Comparison of ENCODE assay signal across 8 mouse cellular contexts in the genomic region with DNA sequence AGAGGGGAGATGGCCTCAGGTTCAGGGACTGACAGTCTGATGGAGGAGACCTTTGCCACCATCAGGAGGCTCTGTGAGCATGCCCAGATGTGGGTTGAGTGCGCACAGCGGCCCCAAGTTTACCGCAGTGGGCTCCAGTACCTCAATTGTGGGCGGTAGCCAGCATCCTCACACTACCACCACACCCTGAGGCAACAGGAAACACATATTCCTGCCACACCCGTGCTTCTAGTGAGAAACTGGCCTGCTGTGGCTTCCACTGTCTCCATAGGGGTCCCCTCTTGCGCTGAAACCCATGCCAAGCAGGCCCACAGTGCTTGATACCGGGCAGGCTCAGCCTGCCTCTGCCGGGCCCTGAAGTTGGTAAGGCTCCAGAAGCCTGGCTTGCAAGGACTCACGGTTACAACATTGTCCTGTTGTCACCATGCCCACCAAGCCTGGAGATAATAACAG. TPM values are rescaled to one million over a fixed set of nuclear protein-coding genes. Genes with fewer than 3 reads are reported as not detected.
A peak's percentile ranks its signal among the peaks of the same experiment; 100 is the strongest.
DNase-seq lines count a peak whose midpoint lies in the region; ATAC-seq lines count a peak whose summit lies in the region.

No protein-coding gene starts in this region.

- 47% methylated on average over 9 of the region's 9 CpGs for WGBS in hindbrain, embryonic 15.5 days
- 62% methylated on average over 9 of the region's 9 CpGs for WGBS in hindbrain, embryonic 11.5 days
- 43% methylated on average over 9 of the region's 9 CpGs for WGBS in heart, embryonic 15.5 days
- WGBS in liver, embryonic 16.5 days (ENCODE audit: insufficient replicate concordance), result 13% methylated on average over 9 of the region's 9 CpGs
- 48% methylated on average over 9 of the region's 9 CpGs for WGBS in stomach, embryonic 15.5 days
- 57% methylated on average over 9 of the region's 9 CpGs for WGBS in hindbrain, embryonic 14.5 days

- H3K27ac ChIP-seq in hindbrain, embryonic 15.5 days (replicated peaks), result no peak overlapping the region
- H3K27ac ChIP-seq in hindbrain, embryonic 11.5 days (ENCODE audit: low read depth, low read length), result no peak overlapping the region
- H3K27ac ChIP-seq in heart, embryonic 15.5 days, result peak overlapping the region; percentile 39; the same call in 1 of the 2 replicates
- peak overlapping the region; percentile 81 for H3K27ac ChIP-seq in liver, embryonic 16.5 days (ENCODE audit: low read length)
- H3K27ac ChIP-seq in stomach, embryonic 15.5 days, result peak overlapping the region; percentile 85
- no peak overlapping the region for H3K27ac ChIP-seq in hindbrain, embryonic 14.5 days

- DNase-seq in hindbrain, embryonic 11.5 days (ENCODE audit: low spot score), result no peak
- DNase-seq in hindbrain, embryonic 14.5 days (ENCODE audit: low spot score), result no peak

- H3K4me3 ChIP-seq in hindbrain, embryonic 15.5 days, result no peak overlapping the region
- H3K4me3 ChIP-seq in hindbrain, embryonic 11.5 days (ENCODE audit: low read depth, low read length), result no peak overlapping the region
- H3K4me3 ChIP-seq in heart, embryonic 15.5 days, result no peak overlapping the region
- peak overlapping the region; percentile 50 for H3K4me3 ChIP-seq in liver, embryonic 16.5 days (ENCODE audit: low read depth, low read length)
- no peak overlapping the region for H3K4me3 ChIP-seq in stomach, embryonic 15.5 days (replicated peaks)
- H3K4me3 ChIP-seq in hindbrain, embryonic 14.5 days (replicated peaks; ENCODE audit: low read length), result no peak overlapping the region

- H3K27me3 ChIP-seq in hindbrain, embryonic 15.5 days, result no peaks in the 10 kb centered on the region
- no peaks in the 10 kb centered on the region for H3K27me3 ChIP-seq in hindbrain, embryonic 11.5 days (ENCODE audit: control insufficient read depth, insufficient read depth, low read length)
- no peaks in the 10 kb centered on the region for H3K27me3 ChIP-seq in heart, embryonic 15.5 days
- H3K27me3 ChIP-seq in liver, embryonic 16.5 days (ENCODE audit: control insufficient read depth, insufficient read depth, low read depth, low read length), result no peaks in the 10 kb centered on the region
- no peaks in the 10 kb centered on the region for H3K27me3 ChIP-seq in stomach, embryonic 15.5 days (replicated peaks)
- no peaks in the 10 kb centered on the region for H3K27me3 ChIP-seq in hindbrain, embryonic 14.5 days (ENCODE audit: control insufficient read depth, insufficient read depth, low read length)

- H3K9ac ChIP-seq in hindbrain, embryonic 15.5 days, result no peak overlapping the region
- no peak overlapping the region for H3K9ac ChIP-seq in hindbrain, embryonic 11.5 days (ENCODE audit: low read depth, low read length)
- H3K9ac ChIP-seq in heart, embryonic 15.5 days, result no peak overlapping the region
- H3K9ac ChIP-seq in liver, embryonic 16.5 days (ENCODE audit: low read depth, low read length), result peak overlapping the region; percentile 6; the same call in 1 of the 2 replicates
- no peak overlapping the region for H3K9ac ChIP-seq in stomach, embryonic 15.5 days
- no peak overlapping the region for H3K9ac ChIP-seq in hindbrain, embryonic 14.5 days

- H3K4me1 ChIP-seq in hindbrain, embryonic 15.5 days (replicated peaks), result peaks cover 33% of the 10 kb centered on the region
- peaks cover 7% of the 10 kb centered on the region for H3K4me1 ChIP-seq in hindbrain, embryonic 11.5 days (replicated peaks; ENCODE audit: control insufficient read depth, insufficient read depth, low read length)
- H3K4me1 ChIP-seq in heart, embryonic 15.5 days (replicated peaks), result peaks cover 30% of the 10 kb centered on the region
- peaks cover 18% of the 10 kb centered on the region for H3K4me1 ChIP-seq in liver, embryonic 16.5 days (ENCODE audit: control insufficient read depth, low read depth, low read length)
- H3K4me1 ChIP-seq in stomach, embryonic 15.5 days, result peaks cover 32% of the 10 kb centered on the region
- H3K4me1 ChIP-seq in hindbrain, embryonic 14.5 days (replicated peaks; ENCODE audit: control insufficient read depth, insufficient read depth, low read length), result peaks cover 12% of the 10 kb centered on the region

- H3K36me3 ChIP-seq in hindbrain, embryonic 15.5 days, result no peaks in the 10 kb centered on the region
- no peaks in the 10 kb centered on the region for H3K36me3 ChIP-seq in hindbrain, embryonic 11.5 days (ENCODE audit: control insufficient read depth, insufficient read depth, low read length)
- no peaks in the 10 kb centered on the region for H3K36me3 ChIP-seq in heart, embryonic 15.5 days
- no peaks in the 10 kb centered on the region for H3K36me3 ChIP-seq in liver, embryonic 16.5 days (ENCODE audit: control insufficient read depth, insufficient read depth)
- no peaks in the 10 kb centered on the region for H3K36me3 ChIP-seq in stomach, embryonic 15.5 days
- H3K36me3 ChIP-seq in hindbrain, embryonic 14.5 days (replicated peaks; ENCODE audit: control insufficient read depth, insufficient read depth), result no peaks in the 10 kb centered on the region

- ATAC-seq in hindbrain, embryonic 15.5 days (ENCODE audit: low FRiP score, low read depth), result peak; percentile 17; the same call in 1 of the 2 replicates
- ATAC-seq in hindbrain, embryonic 11.5 days (ENCODE audit: low FRiP score), result no peak
- ATAC-seq in activated CD4-positive, CD25-positive, alpha-beta regulatory T cell, adult 4 months, result peak; percentile 88
- ATAC-seq in heart, embryonic 15.5 days (replicated peaks; ENCODE audit: insufficient number of reproducible peaks, insufficient read depth, low FRiP score, low read depth), result no peak
- peak; percentile 52 for ATAC-seq in liver, embryonic 16.5 days (ENCODE audit: low read depth)
- ATAC-seq in stomach, embryonic 15.5 days (ENCODE audit: insufficient read depth, low FRiP score, low read depth), result peak; percentile 28
- ATAC-seq in cerebellum, adult (ENCODE audit: insufficient number of reproducible peaks, low FRiP score, low TSS enrichment), result no peak
- no peak for ATAC-seq in hindbrain, embryonic 14.5 days (ENCODE audit: low FRiP score)

- H3K4me2 ChIP-seq in hindbrain, embryonic 15.5 days, result no peak overlapping the region
- H3K4me2 ChIP-seq in hindbrain, embryonic 11.5 days (replicated peaks; ENCODE audit: low read depth, low read length), result no peak overlapping the region
- peak overlapping the region; percentile 19; the same call in 1 of the 2 replicates for H3K4me2 ChIP-seq in heart, embryonic 15.5 days
- peak overlapping the region; percentile 60 for H3K4me2 ChIP-seq in liver, embryonic 16.5 days (ENCODE audit: low read depth, low read length)
- peak overlapping the region; percentile 35 for H3K4me2 ChIP-seq in stomach, embryonic 15.5 days
- H3K4me2 ChIP-seq in hindbrain, embryonic 14.5 days (replicated peaks), result no peak overlapping the region

- no peaks in the 10 kb centered on the region for H3K9me3 ChIP-seq in hindbrain, embryonic 15.5 days
- no peaks in the 10 kb centered on the region for H3K9me3 ChIP-seq in hindbrain, embryonic 11.5 days (ENCODE audit: control insufficient read depth, low read length)
- no peaks in the 10 kb centered on the region for H3K9me3 ChIP-seq in heart, embryonic 15.5 days (replicated peaks)
- H3K9me3 ChIP-seq in liver, embryonic 16.5 days (replicated peaks; ENCODE audit: control insufficient read depth, low read length), result no peaks in the 10 kb centered on the region
- no peaks in the 10 kb centered on the region for H3K9me3 ChIP-seq in stomach, embryonic 15.5 days
- no peaks in the 10 kb centered on the region for H3K9me3 ChIP-seq in hindbrain, embryonic 14.5 days (ENCODE audit: control insufficient read depth, low read length)

RNA-seq across cellular contexts. Expression of a gene that starts 30.6 kb away (rescaled TPM):
- 5.8 and 6.1 TPM in 2 replicates for polyA plus RNA-seq in hindbrain, embryonic 15.5 days (2015; fragmentation: Nextera tagmentation; extraction: Ambion mirVana)
- polyA plus RNA-seq in hindbrain, embryonic 11.5 days (2014; fragmentation: Nextera tagmentation; extraction: Ambion mirVana), result 3.8 and 5.3 TPM in 2 replicates
- polyA plus RNA-seq in activated CD4-positive, CD25-positive, alpha-beta regulatory T cell, adult 4 months (2017; shearing (Covaris generic)), result 1 to 10 TPM; 1.0 to 1.9 TPM
- 5.1 and 6.6 TPM in 2 replicates for polyA plus RNA-seq in heart, embryonic 15.5 days (2015; fragmentation: Nextera tagmentation; extraction: Ambion mirVana)
- 0.97 and 1.2 TPM in 2 replicates for polyA plus RNA-seq in liver, embryonic 16.5 days (2015; fragmentation: Nextera tagmentation; extraction: Ambion mirVana)
- polyA plus RNA-seq in stomach, embryonic 15.5 days (2015; fragmentation: Nextera tagmentation; extraction: Ambion mirVana), result 2.5 and 3.1 TPM in 2 replicates
- polyA plus RNA-seq in hindbrain, embryonic 14.5 days (2014; fragmentation: Nextera tagmentation; extraction: Ambion mirVana), result 7.1 and 7.2 TPM in 2 replicates

RNA-seq across cellular contexts. Expression of a gene that starts 33.2 kb away (rescaled TPM):
- polyA plus RNA-seq in hindbrain, embryonic 15.5 days (2015; fragmentation: Nextera tagmentation; extraction: Ambion mirVana), result 2.6 and 2.7 TPM in 2 replicates
- polyA plus RNA-seq in hindbrain, embryonic 11.5 days (2014; fragmentation: Nextera tagmentation; extraction: Ambion mirVana), result 4.3 and 5.6 TPM in 2 replicates
- 10 to 100 TPM; 21.3 to 25.2 TPM for polyA plus RNA-seq in activated CD4-positive, CD25-positive, alpha-beta regulatory T cell, adult 4 months (2017; shearing (Covaris generic))
- 11.6 and 16.0 TPM in 2 replicates for polyA plus RNA-seq in heart, embryonic 15.5 days (2015; fragmentation: Nextera tagmentation; extraction: Ambion mirVana)
- polyA plus RNA-seq in liver, embryonic 16.5 days (2015; fragmentation: Nextera tagmentation; extraction: Ambion mirVana), result 20.1 and 20.7 TPM in 2 replicates
- polyA plus RNA-seq in stomach, embryonic 15.5 days (2015; fragmentation: Nextera tagmentation; extraction: Ambion mirVana), result 19.6 and 20.8 TPM in 2 replicates
- 2.3 and 2.7 TPM in 2 replicates for polyA plus RNA-seq in hindbrain, embryonic 14.5 days (2014; fragmentation: Nextera tagmentation; extraction: Ambion mirVana)

Comparison
In these comparisons a context has a peak if more than half of its experiments do, and no peak if none do; other contexts are left out.
1. ATAC-seq: peak in hindbrain, embryonic 15.5 days (single experiment), activated CD4-positive, CD25-positive, alpha-beta regulatory T cell, adult 4 months (single experiment), liver, embryonic 16.5 days (single experiment) and stomach, embryonic 15.5 days (single experiment); none in hindbrain, embryonic 11.5 days (single experiment), heart, embryonic 15.5 days (single experiment), cerebellum, adult (single experiment) and hindbrain, embryonic 14.5 days (single experiment).
2. H3K27ac ChIP-seq: peak in heart, embryonic 15.5 days (single experiment), liver, embryonic 16.5 days (single experiment) and stomach, embryonic 15.5 days (single experiment); none in hindbrain, embryonic 15.5 days (single experiment), hindbrain, embryonic 11.5 days (single experiment) and hindbrain, embryonic 14.5 days (single experiment).
3. H3K4me2 ChIP-seq: peak in heart, embryonic 15.5 days (single experiment), liver, embryonic 16.5 days (single experiment) and stomach, embryonic 15.5 days (single experiment); none in hindbrain, embryonic 15.5 days (single experiment), hindbrain, embryonic 11.5 days (single experiment) and hindbrain, embryonic 14.5 days (single experiment).